Mouse (Mus musculus) MEL (cell line): ENCODE measurements around the gene Qtrt2. TPM values are rescaled to one million over a fixed set of nuclear protein-coding genes. Genes with fewer than 3 reads are reported as not detected.

ENCODE experiments used
- DNase-seq: peaks from one replicate; pipeline ENCODE4 v3.0.0; 2011; ENCODE audit warnings: low read depth, low spot score
- H3K27ac ChIP-seq: 2 replicates; pipeline ENCODE4 v1.5.1; 2012; ENCODE audit warnings: low read depth, mild to moderate bottlenecking, control low read depth, low read length, moderate library complexity; ENCODE audit not compliant: control insufficient read depth
- H3K27me3 ChIP-seq, 2 experiments: fragments of 150-350 bp in 1 of 2; sonication (generic) in 1 of 2; 2 replicates each; pipeline ENCODE4 v1.6.1; 2012; ENCODE audit warnings: low read length in 2 of 2, mild to moderate bottlenecking in 2 of 2, improper control_type of control experiment in 1 of 2, moderate library complexity in 1 of 2; ENCODE audit not compliant: insufficient read depth in 2 of 2, control insufficient read depth in 1 of 2
- H3K36me3 ChIP-seq, 2 experiments: 2 replicates each; pipeline ENCODE4 v1.6.1; 2012 to 2014; ENCODE audit warnings: low read length in 2 of 2, improper control_type of control experiment in 1 of 2, inconsistent platforms in 1 of 2, mild to moderate bottlenecking in 1 of 2; ENCODE audit not compliant: insufficient read depth in 2 of 2, control insufficient read depth in 1 of 2
- H3K4me1 ChIP-seq, 2 experiments: fragments of 150-350 bp in 1 of 2; sonication (generic) in 1 of 2; 2 replicates each; pipeline ENCODE4 v1.6.1; 2012; ENCODE audit warnings: low read length in 2 of 2, improper control_type of control experiment in 1 of 2, mild to moderate bottlenecking in 1 of 2; ENCODE audit not compliant: insufficient read depth in 2 of 2, control insufficient read depth in 1 of 2
- H3K4me3 ChIP-seq, 2 experiments: fragments of 150-350 bp in 1 of 2; sonication (generic) in 1 of 2; 2 replicates each; pipeline ENCODE4 v1.5.1; 2012; ENCODE audit warnings: low read depth in 2 of 2, low read length in 2 of 2, mild to moderate bottlenecking in 2 of 2, moderate library complexity in 2 of 2, control low read depth in 1 of 2, improper control_type of control experiment in 1 of 2; ENCODE audit not compliant: control insufficient read depth in 1 of 2, insufficient read depth in 1 of 2
- H3K79me2 ChIP-seq: 2 replicates; pipeline ENCODE4 v1.6.1; 2012; ENCODE audit warnings: mild to moderate bottlenecking, low read length, moderate library complexity; ENCODE audit not compliant: control insufficient read depth, poor library complexity, insufficient read depth
- H3K9ac ChIP-seq: 2 replicates; pipeline ENCODE4 v1.6.1; 2012; ENCODE audit warnings: low read depth, mild to moderate bottlenecking, control low read depth, low read length, moderate library complexity; ENCODE audit not compliant: control insufficient read depth, poor library complexity, severe bottlenecking
- H3K9me3 ChIP-seq: fragments of 150-350 bp; sonication (generic); replicated peaks from 2 replicates; pipeline ENCODE4 v1.6.1; 2012; ENCODE audit warnings: mild to moderate bottlenecking, low read length, improper control_type of control experiment, moderate library complexity; ENCODE audit not compliant: insufficient read depth
- CHD1 ChIP-seq: IDR thresholded peaks from 2 replicates; pipeline ENCODE4 v1.6.1; 2012; ENCODE audit warnings: low read depth, mild to moderate bottlenecking, inconsistent platforms, low read length, improper control_type of control experiment
- CHD2 ChIP-seq: IDR thresholded peaks from 2 replicates; pipeline ENCODE4 v1.6.1; 2011; ENCODE audit warnings: low read length, improper control_type of control experiment
- E2F4 ChIP-seq: IDR thresholded peaks from 2 replicates; pipeline ENCODE4 v1.6.1; 2011; ENCODE audit warnings: low read depth, low read length, improper control_type of control experiment, borderline replicate concordance
- ELF1 ChIP-seq: IDR thresholded peaks from 2 replicates; pipeline ENCODE4 v1.6.1; 2014; ENCODE audit warnings: low read depth, mild to moderate bottlenecking, inconsistent platforms, low read length, improper control_type of control experiment, moderate library complexity
- EP300 ChIP-seq, 2 experiments: IDR thresholded peaks; 2 replicates each; pipeline ENCODE4 v1.6.1; 2011; ENCODE audit warnings: improper control_type of control experiment in 2 of 2, low read length in 2 of 2, low read depth in 1 of 2, mild to moderate bottlenecking in 1 of 2
- ETS1 ChIP-seq: IDR thresholded peaks from 2 replicates; pipeline ENCODE4 v1.6.1; 2012; ENCODE audit warnings: low read depth, mild to moderate bottlenecking, inconsistent platforms, low read length, improper control_type of control experiment, moderate library complexity
- GABPA ChIP-seq: IDR thresholded peaks from 2 replicates; pipeline ENCODE4 v1.6.1; 2012; ENCODE audit warnings: low read depth, mild to moderate bottlenecking, inconsistent platforms, low read length, improper control_type of control experiment, moderate library complexity
- HCFC1 ChIP-seq: IDR thresholded peaks from 2 replicates; pipeline ENCODE4 v1.6.1; 2012; ENCODE audit warnings: low read depth, mild to moderate bottlenecking, inconsistent platforms, low read length, improper control_type of control experiment, moderate library complexity
- MAX ChIP-seq: IDR thresholded peaks from 2 replicates; pipeline ENCODE4 v1.6.1; 2011; ENCODE audit warnings: low read length, improper control_type of control experiment
- MAZ ChIP-seq: IDR thresholded peaks from 2 replicates; pipeline ENCODE4 v1.6.1; 2012; ENCODE audit warnings: low read depth, mild to moderate bottlenecking, inconsistent platforms, low read length, improper control_type of control experiment
- MXI1 ChIP-seq: IDR thresholded peaks from 2 replicates; pipeline ENCODE4 v1.6.1; 2011; ENCODE audit warnings: mild to moderate bottlenecking, low read depth, low read length, improper control_type of control experiment
- MYB ChIP-seq: IDR thresholded peaks from 2 replicates; pipeline ENCODE4 v1.6.1; 2011; ENCODE audit warnings: mild to moderate bottlenecking, low read depth, low read length, improper control_type of control experiment
- MYC ChIP-seq: IDR thresholded peaks from 2 replicates; pipeline ENCODE4 v1.6.1; 2011; ENCODE audit warnings: low read depth, mild to moderate bottlenecking, low read length, improper control_type of control experiment, moderate library complexity
- NELFE ChIP-seq: IDR thresholded peaks from 2 replicates; pipeline ENCODE4 v1.6.1; 2011; ENCODE audit warnings: low read depth, low read length, improper control_type of control experiment
- POLR2A ChIP-seq, 2 experiments: IDR thresholded peaks; 2 replicates each; pipeline ENCODE4 v1.6.1; 2011 to 2012; ENCODE audit warnings: low read length in 2 of 2, mild to moderate bottlenecking in 2 of 2, control low read depth in 1 of 2, improper control_type of control experiment in 1 of 2, low read depth in 1 of 2, moderate library complexity in 1 of 2; ENCODE audit not compliant: control insufficient read depth in 1 of 2, insufficient read depth in 1 of 2, poor library complexity in 1 of 2
- POLR2AphosphoS2 ChIP-seq: IDR thresholded peaks from 2 replicates; pipeline ENCODE4 v1.6.1; 2011; ENCODE audit warnings: low read length, improper control_type of control experiment
- POLR2AphosphoS5 ChIP-seq: IDR thresholded peaks from 2 replicates; pipeline ENCODE4 v1.6.1; 2012; ENCODE audit warnings: low read depth, borderline replicate concordance, mild to moderate bottlenecking, inconsistent platforms, low read length, moderate library complexity, mixed read lengths
- RCOR1 ChIP-seq: IDR thresholded peaks from 2 replicates; pipeline ENCODE4 v1.6.1; 2012; ENCODE audit warnings: low read depth, mild to moderate bottlenecking, inconsistent platforms, low read length, improper control_type of control experiment
- SIN3A ChIP-seq: IDR thresholded peaks from 2 replicates; pipeline ENCODE4 v1.6.1; 2012; ENCODE audit warnings: low read length, improper control_type of control experiment, inconsistent platforms
- TBP ChIP-seq: IDR thresholded peaks from 2 replicates; pipeline ENCODE4 v1.8.0; 2011; ENCODE audit warnings: low read depth, low read length, improper control_type of control experiment
- TCF12 ChIP-seq: IDR thresholded peaks from 2 replicates; pipeline ENCODE4 v1.6.1; 2014; ENCODE audit warnings: low read depth, mild to moderate bottlenecking, inconsistent platforms, low read length, improper control_type of control experiment, moderate library complexity
- UBTF ChIP-seq: IDR thresholded peaks from 2 replicates; pipeline ENCODE4 v1.6.1; 2012; ENCODE audit warnings: low read depth, mild to moderate bottlenecking, inconsistent platforms, low read length, improper control_type of control experiment, moderate library complexity, borderline replicate concordance; ENCODE audit not compliant: insufficient read depth
- USF2 ChIP-seq, 2 experiments: IDR thresholded peaks; 2 replicates each; pipeline ENCODE4 v1.6.1; 2011 to 2012; ENCODE audit warnings: improper control_type of control experiment in 2 of 2, low read length in 2 of 2, borderline replicate concordance in 1 of 2, inconsistent platforms in 1 of 2, low read depth in 1 of 2, mild to moderate bottlenecking in 1 of 2; ENCODE audit not compliant: insufficient read depth in 1 of 2
- ZNF384 ChIP-seq: IDR thresholded peaks from 2 replicates; pipeline ENCODE4 v1.6.1; 2012; ENCODE audit warnings: low read depth, mild to moderate bottlenecking, inconsistent platforms, low read length, improper control_type of control experiment
- polyA plus RNA-seq, 2 experiments: library from polyadenylated mRNA; stranded (reverse) in 1 of 2; unstranded in 1 of 2; fragments of >175 nt in 1 of 2; fragments of >200 nt in 1 of 2; gene quantifications; 2 replicates each; pipeline versions ENCODE4 v1.2.1 to v1.2.4; 2012; ENCODE audit warnings: low replicate concordance in 2 of 2, low read depth in 1 of 2; ENCODE audit not compliant: insufficient read length in 2 of 2, insufficient read depth in 1 of 2, missing spikeins in 1 of 2
- total RNA-seq: library from RNA; depleted of rRNA; stranded (reverse); fragments of 300-350 nt; gene quantifications from 2 replicates; pipeline ENCODE4 v1.2.3, GENCODE M21; 2012; rRNA removed

Gene Qtrt2
- total RNA-seq (29.4 and 47.9 TPM in 2 replicates), polyA plus RNA-seq (10 to 100 TPM; 37.6 to 68.4 TPM)

- no peaks in the 10 kb centered on the region for H3K9me3 ChIP-seq
- H3K79me2 ChIP-seq: no peaks in the 10 kb centered on the region
- H3K27me3 ChIP-seq: no peaks in the 10 kb centered on the region
- TF ChIP-seq GABPA: no peak
- no peak for TF ChIP-seq MAZ
- TF ChIP-seq CHD1: no peak
- no peak for TF ChIP-seq POLR2AphosphoS5
- no peak for TF ChIP-seq ETS1
- no peak for TF ChIP-seq E2F4
- no peak for TF ChIP-seq USF2 (IDR thresholded peaks at IDR 0.05; ENCODE audit: borderline replicate concordance in 1 of 2, insufficient read depth in 1 of 2, low read depth in 1 of 2, low read length in 2 of 2)
- no peak for TF ChIP-seq ZNF384
- no peak for TF ChIP-seq RCOR1
- TF ChIP-seq MXI1: no peak
- TF ChIP-seq, all 39 proteins: peak for 0
- no peak within 1 kb of the TSS for H3K4me3 ChIP-seq
- no peak for DNase-seq
- no peaks in the 10 kb centered on the region for H3K4me1 ChIP-seq
- peaks cover 0 to 3% of the 10 kb centered on the region in 2 experiments; a peak in 1 of 4 replicates for H3K36me3 ChIP-seq
- H3K27ac ChIP-seq: no peak within 1 kb of the TSS
- no peak within 1 kb of the TSS for H3K9ac ChIP-seq
Observed at GRCm38 (mm10) chr16:43926341-43926859, at the start of gene Qtrt2. Gene Qtrt2 (minus strand): TSS chr16:43926809.

- H3K9me3 ChIP-seq: no peaks in the 10 kb centered on the region
- H3K79me2 ChIP-seq: no peaks in the 10 kb centered on the region
- no peaks in the 10 kb centered on the region; a peak in 1 of 4 replicates for H3K36me3 ChIP-seq
- peaks cover 0 to 5% of the 10 kb centered on the region in 2 experiments; a peak in 2 of 4 replicates for H3K4me1 ChIP-seq
- TF ChIP-seq POLR2A (IDR thresholded peaks at IDR 0.05; ENCODE audit: control insufficient read depth in 1 of 2, insufficient read depth in 1 of 2, low read depth in 1 of 2, low read length in 2 of 2, poor library complexity in 1 of 2) (no peak), NELFE (no peak)
- no peak for DNase-seq
- H3K9ac ChIP-seq: no peak overlapping the region
- no peak overlapping the region for H3K27ac ChIP-seq
- no peak overlapping the region for H3K4me3 ChIP-seq
- no peaks in the 10 kb centered on the region for H3K27me3 ChIP-seq
Observed at GRCm38 (mm10) chr16:43973606-43974220, 47.1 kb upstream of the Qtrt2 start.

DNA sequence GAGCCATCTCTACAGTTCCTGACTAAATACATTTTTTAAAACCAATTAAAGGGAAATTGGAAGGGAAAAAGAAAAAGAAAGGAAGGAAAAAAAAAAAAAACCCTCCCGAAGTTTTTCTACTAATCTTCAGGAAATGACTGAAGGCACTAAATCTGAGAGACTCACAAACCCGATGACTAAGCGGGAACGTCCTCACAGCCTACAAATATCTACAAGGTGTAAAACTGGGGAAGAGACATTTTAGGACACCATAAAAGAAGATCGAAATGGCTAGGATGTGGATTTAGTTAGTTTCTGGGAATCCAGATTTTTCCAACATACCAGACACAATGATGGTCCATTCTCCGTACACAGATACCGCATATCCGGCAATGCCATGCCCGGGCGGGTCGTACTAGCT lies 46.5 kb upstream of the Qtrt2 start:
- no peak for DNase-seq
- H3K4me3 ChIP-seq: no peak overlapping the region
- no peaks in the 10 kb centered on the region for H3K27me3 ChIP-seq
- TF ChIP-seq E2F4 (no peak), SIN3A (no peak), GABPA (no peak), TCF12 (no peak), HCFC1 (no peak), POLR2AphosphoS5 (no peak), MYC (no peak), UBTF (no peak), EP300 (IDR thresholded peaks at IDR 0.05; ENCODE audit: low read depth in 1 of 2, low read length in 2 of 2) (no peak), POLR2AphosphoS2 (no peak), CHD2 (no peak), TBP (no peak), CHD1 (no peak), POLR2A (IDR thresholded peaks at IDR 0.05; ENCODE audit: control insufficient read depth in 1 of 2, insufficient read depth in 1 of 2, low read depth in 1 of 2, low read length in 2 of 2, poor library complexity in 1 of 2) (no peak), MAX (no peak), MYB (no peak), ELF1 (no peak)
- no peak overlapping the region for H3K9ac ChIP-seq
- H3K79me2 ChIP-seq: no peaks in the 10 kb centered on the region
- peaks cover 0 to 5% of the 10 kb centered on the region in 2 experiments; a peak in 2 of 4 replicates for H3K4me1 ChIP-seq
- H3K27ac ChIP-seq: no peak overlapping the region
- no peaks in the 10 kb centered on the region for H3K9me3 ChIP-seq
- no peaks in the 10 kb centered on the region; a peak in 1 of 4 replicates for H3K36me3 ChIP-seq
